Mouse (Mus musculus): Measurements from ENCODE around the gene Ms4a13. TPM values are rescaled to one million over a fixed set of nuclear protein-coding genes. Genes with fewer than 3 reads are reported as not detected.
"Not testable (repeated sequence)": the region's sequence is repeated elsewhere in the genome, so short reads cannot be mapped to it uniquely, and the experiment has no call there.

Ms4a13 gene
- total and polyA plus RNA-seq, 2 experiments from 2014 or later = not detected

DNA sequence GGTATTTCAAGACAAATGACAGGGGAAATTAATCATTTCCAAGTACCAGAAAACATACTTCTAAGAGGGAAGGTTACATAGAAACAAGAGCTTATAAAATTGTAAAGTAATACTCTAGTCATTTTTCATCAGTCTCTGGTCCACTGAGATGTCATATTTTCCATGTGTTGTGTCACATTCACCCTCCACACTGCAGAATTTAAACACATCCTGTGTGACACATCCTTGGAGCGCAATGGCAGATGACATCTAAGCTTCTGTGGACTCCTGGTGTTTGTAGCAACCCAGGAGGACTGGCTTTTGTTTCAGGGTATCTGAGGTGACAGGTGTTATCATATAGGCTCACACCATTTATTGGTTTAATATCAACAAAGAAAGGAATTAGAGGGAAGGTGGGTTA is 66.8 kb downstream of the Ms4a13 start:
- no peak for TF ChIP-seq CTCF (IDR thresholded peaks at IDR 0.05; ENCODE audit: low read depth)
- WGBS = 95% methylated on average over 1 of the region's 1 CpGs

GRCm38 (mm10) chr19:11121016-11121420 is 75.5 kb downstream of the Ms4a13 start:
- H3K9me3 ChIP-seq (ENCODE audit: low read length); H3K36me3 ChIP-seq (ENCODE audit: insufficient read depth); H3K27me3 ChIP-seq (ENCODE audit: insufficient read depth, low read length); H3K4me1 ChIP-seq (ENCODE audit: insufficient read depth): not testable (repeated sequence)
- Histone ChIP-seq H3K9ac (peak overlapping the region; percentile 51), H3K27ac (ENCODE audit: low read depth, low read length) (peak overlapping the region; percentile 21; the same call in 1 of the 2 replicates), H3K4me2 (ENCODE audit: low read depth) (peak overlapping the region; percentile 50), H3K4me3 (ENCODE audit: low read depth, low read length) (peak overlapping the region; percentile 38)
- WGBS = under 1% methylated on average over 14 of the region's 38 CpGs
- peak; percentile 25 for DNase-seq
- peak; percentile 99 for ATAC-seq

More for the DNA sequence above, 66.8 kb downstream of the Ms4a13 start:
- Histone ChIP-seq H3K4me2 (ENCODE audit: low read depth) (no peak overlapping the region), H3K27ac (ENCODE audit: low read depth, low read length) (no peak overlapping the region), H3K27me3 (ENCODE audit: insufficient read depth, low read length) (no peaks in the 10 kb centered on the region), H3K9me3 (ENCODE audit: low read length) (peaks cover 4% of the 10 kb centered on the region; the same call in 1 of the 2 replicates), H3K4me3 (ENCODE audit: low read depth, low read length) (no peak overlapping the region), H3K4me1 (ENCODE audit: insufficient read depth) (no peaks in the 10 kb centered on the region), H3K9ac (no peak overlapping the region), H3K36me3 (ENCODE audit: insufficient read depth) (no peaks in the 10 kb centered on the region)
- DNase-seq (no peak), ATAC-seq (no peak)

Other genes starting within 250 kb of the Ms4a13 start
- 6.2 and 6.8 TPM in 2 replicates for gene Ccdc86, start 247.5 kb downstream of the Ms4a13 start, total RNA-seq (2014; rRNA removed)
- gene Ccdc86, start 247.5 kb downstream of the Ms4a13 start, polyA plus RNA-seq (2015; fragmentation: Nextera tagmentation; extraction: Ambion mirVana) = 12.7 and 16.6 TPM in 2 replicates
- not detected in 2 replicates for gene Ms4a10, start 222.1 kb downstream of the Ms4a13 start, total RNA-seq (2014; rRNA removed)
- not detected in 2 replicates for gene Ms4a10, start 222.1 kb downstream of the Ms4a13 start, polyA plus RNA-seq (2015; fragmentation: Nextera tagmentation; extraction: Ambion mirVana)
- gene Ms4a15, start 203.5 kb downstream of the Ms4a13 start, total RNA-seq (2014; rRNA removed) = 2.1 and 3.2 TPM in 2 replicates
- gene Ms4a15, start 203.5 kb downstream of the Ms4a13 start, polyA plus RNA-seq (2015; fragmentation: Nextera tagmentation; extraction: Ambion mirVana) = 3.0 and 4.8 TPM in 2 replicates
- gene Ms4a18, start 178.7 kb downstream of the Ms4a13 start, total RNA-seq (2014; rRNA removed) = not detected in 2 replicates
- not detected in 2 replicates for gene Ms4a18, start 178.7 kb downstream of the Ms4a13 start, polyA plus RNA-seq (2015; fragmentation: Nextera tagmentation; extraction: Ambion mirVana)
- not detected in 2 replicates for gene Ms4a8a, start 115.6 kb downstream of the Ms4a13 start, total RNA-seq (2014; rRNA removed)
- not detected in 2 replicates for gene Ms4a8a, start 115.6 kb downstream of the Ms4a13 start, polyA plus RNA-seq (2015; fragmentation: Nextera tagmentation; extraction: Ambion mirVana)
- gene 1700017D01Rik, start 65.9 kb downstream of the Ms4a13 start, total RNA-seq (2014; rRNA removed) = not detected in 2 replicates
- not detected in 2 replicates for gene 1700017D01Rik, start 65.9 kb downstream of the Ms4a13 start, polyA plus RNA-seq (2015; fragmentation: Nextera tagmentation; extraction: Ambion mirVana)
- not detected in 2 replicates for gene 1700025F22Rik, start 31.4 kb downstream of the Ms4a13 start, total RNA-seq (2014; rRNA removed)
- gene 1700025F22Rik, start 31.4 kb downstream of the Ms4a13 start, polyA plus RNA-seq (2015; fragmentation: Nextera tagmentation; extraction: Ambion mirVana) = not detected in 2 replicates
- not detected in 2 replicates for gene Ms4a12, start 35.7 kb upstream of the Ms4a13 start, total RNA-seq (2014; rRNA removed)
- gene Ms4a12, start 35.7 kb upstream of the Ms4a13 start, polyA plus RNA-seq (2015; fragmentation: Nextera tagmentation; extraction: Ambion mirVana) = not detected in 2 replicates
- 0.14 TPM in 1 of 2 replicates, not detected in the other for gene Ms4a1, start 69.5 kb upstream of the Ms4a13 start, total RNA-seq (2014; rRNA removed)
- 0.05 TPM in 1 of 2 replicates, not detected in the other for gene Ms4a1, start 69.5 kb upstream of the Ms4a13 start, polyA plus RNA-seq (2015; fragmentation: Nextera tagmentation; extraction: Ambion mirVana)
- gene Ms4a5, start 87.1 kb upstream of the Ms4a13 start, total RNA-seq (2014; rRNA removed) = not detected in 2 replicates
- gene Ms4a5, start 87.1 kb upstream of the Ms4a13 start, polyA plus RNA-seq (2015; fragmentation: Nextera tagmentation; extraction: Ambion mirVana) = not detected in 2 replicates
- gene Ms4a14, start 117.7 kb upstream of the Ms4a13 start, total RNA-seq (2014; rRNA removed) = not detected in 2 replicates
- gene Ms4a14, start 117.7 kb upstream of the Ms4a13 start, polyA plus RNA-seq (2015; fragmentation: Nextera tagmentation; extraction: Ambion mirVana) = 0.08 TPM in 1 of 2 replicates, not detected in the other
- 0.77 and 1.1 TPM in 2 replicates for gene Ms4a7, start 139.4 kb upstream of the Ms4a13 start, total RNA-seq (2014; rRNA removed)
- gene Ms4a7, start 139.4 kb upstream of the Ms4a13 start, polyA plus RNA-seq (2015; fragmentation: Nextera tagmentation; extraction: Ambion mirVana) = 3.3 and 4.0 TPM in 2 replicates
- 1.2 TPM in 1 of 2 replicates, not detected in the other for gene Ms4a4a, start 178.8 kb upstream of the Ms4a13 start, total RNA-seq (2014; rRNA removed)
- 0.58 and 2.9 TPM in 2 replicates for gene Ms4a4a, start 178.8 kb upstream of the Ms4a13 start, polyA plus RNA-seq (2015; fragmentation: Nextera tagmentation; extraction: Ambion mirVana)
- gene Ms4a4c, start 208.0 kb upstream of the Ms4a13 start, total RNA-seq (2014; rRNA removed) = not detected in 2 replicates
- 0.16 TPM in 1 of 2 replicates, not detected in the other for gene Ms4a4c, start 208.0 kb upstream of the Ms4a13 start, polyA plus RNA-seq (2015; fragmentation: Nextera tagmentation; extraction: Ambion mirVana)
- not detected in 2 replicates for gene Ms4a4b, start 246.8 kb upstream of the Ms4a13 start, total RNA-seq (2014; rRNA removed)
- not detected in 2 replicates for gene Ms4a4b, start 246.8 kb upstream of the Ms4a13 start, polyA plus RNA-seq (2015; fragmentation: Nextera tagmentation; extraction: Ambion mirVana)